Mouse (Mus musculus) G1E (cell line): ENCODE results near the gene Rgl1.

ENCODE experiments used
- CTCF ChIP-seq: IDR thresholded peaks from 2 replicates; pipeline ENCODE4 v1.5.1; 2012; ENCODE audit warnings: low read depth, low read length, inconsistent platforms, mixed read lengths
- GATA1 ChIP-seq: IDR thresholded peaks from 2 replicates; pipeline ENCODE4 v1.6.1; 2012; ENCODE audit warnings: borderline replicate concordance, low read length, inconsistent platforms, mixed read lengths
- GATA2 ChIP-seq: IDR thresholded peaks from 2 replicates; pipeline ENCODE4 v1.6.1; 2012; ENCODE audit warnings: low read depth, low read length, inconsistent platforms, borderline replicate concordance
- POLR2AphosphoS5 ChIP-seq: IDR thresholded peaks from 2 replicates; pipeline ENCODE4 v1.6.1; 2012; ENCODE audit warnings: low read depth, low read length, inconsistent platforms; ENCODE audit not compliant: insufficient replicate concordance
- TAL1 ChIP-seq: conservative IDR thresholded peaks from 2 replicates; pipeline ENCODE4 v1.6.1; 2012; ENCODE audit warnings: low read depth, low read length, inconsistent platforms, mixed read lengths

- no peak for TF ChIP-seq POLR2AphosphoS5
- no peak for TF ChIP-seq CTCF
- TF ChIP-seq GATA1, result no peak
- no peak for TF ChIP-seq TAL1
- no peak for TF ChIP-seq GATA2
Observed at GRCm38 (mm10) chr1:152542747-152543378, 223.3 kb downstream of the Rgl1 start.
